Mouse (Mus musculus): ENCODE results near the gene Nsmce3. TPM values are rescaled to one million over a fixed set of nuclear protein-coding genes. Genes with fewer than 3 reads are reported as not detected.

The Nsmce3 gene
- polyA plus RNA-seq, 1 experiment from 2014 or later, result 9.9 TPM

DNA sequence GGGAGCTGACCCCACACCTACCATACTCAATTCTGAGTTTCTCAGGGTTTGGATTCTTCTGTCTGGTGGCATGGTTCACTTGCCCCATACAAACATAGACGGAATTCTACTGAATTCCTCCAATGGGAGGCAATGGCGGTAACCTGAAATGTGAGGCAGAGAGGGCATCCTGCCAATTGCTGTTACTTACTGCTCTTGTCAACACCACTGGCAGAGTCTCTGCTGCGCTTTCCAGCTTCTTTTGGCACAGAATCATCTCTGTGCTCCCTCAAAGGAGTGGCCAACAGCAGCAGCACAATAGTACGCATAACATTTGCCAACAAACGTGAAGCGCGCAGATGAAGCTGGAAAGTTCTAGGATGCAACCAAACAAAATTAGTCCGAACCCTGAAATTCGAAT, 17.1 kb upstream of the Nsmce3 start:
- no peaks in the 10 kb centered on the region for H3K36me3 ChIP-seq
- no peaks in the 10 kb centered on the region for H3K4me1 ChIP-seq
- no peak for ATAC-seq (ENCODE audit: low FRiP score, low read depth)
- no peak overlapping the region for H3K9ac ChIP-seq
- no peak overlapping the region for H3K27ac ChIP-seq
- H3K4me2 ChIP-seq (replicated peaks), result no peak overlapping the region
- 87% methylated on average over 9 of the region's 9 CpGs for WGBS
- H3K9me3 ChIP-seq, result no peaks in the 10 kb centered on the region
- H3K4me3 ChIP-seq, result no peak overlapping the region
- H3K27me3 ChIP-seq (replicated peaks), result no peaks in the 10 kb centered on the region

- Histone ChIP-seq H3K4me1 (no peaks in the 10 kb centered on the region), H3K4me2 (replicated peaks) (no peak overlapping the region), H3K9me3 (no peaks in the 10 kb centered on the region), H3K27ac (no peak overlapping the region), H3K27me3 (replicated peaks) (no peaks in the 10 kb centered on the region), H3K9ac (no peak overlapping the region), H3K4me3 (no peak overlapping the region), H3K36me3 (no peaks in the 10 kb centered on the region)
- 74% methylated on average over 11 of the region's 11 CpGs for WGBS
- no peak for ATAC-seq (ENCODE audit: low FRiP score, low read depth)
Measured at GRCm38 (mm10) chr7:64884187-64884862, 11.5 kb upstream of the Nsmce3 start.

DNA sequence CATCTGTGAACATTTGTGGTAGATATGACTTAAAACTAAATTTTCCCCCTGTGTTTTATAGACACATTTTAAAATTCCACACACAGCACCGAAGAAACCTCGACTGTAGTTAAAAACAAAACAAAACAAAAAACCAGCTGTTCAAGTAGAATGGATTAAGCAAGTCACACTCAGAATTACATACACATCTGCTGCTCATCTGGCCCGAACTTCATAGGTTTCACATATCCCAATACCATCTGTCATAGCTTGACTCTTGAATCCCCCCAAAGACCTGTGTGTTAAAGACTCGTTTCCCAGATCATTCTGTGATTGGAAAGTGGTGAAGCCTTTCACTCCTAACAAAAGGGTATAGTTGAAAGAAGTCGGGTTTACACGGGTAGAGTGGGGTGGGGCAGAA, 9.4 kb upstream of the Nsmce3 start:
- no peaks in the 10 kb centered on the region for H3K27me3 ChIP-seq (replicated peaks)
- no peaks in the 10 kb centered on the region for H3K36me3 ChIP-seq
- WGBS, result 73% methylated on average over 6 of the region's 6 CpGs
- no peak overlapping the region for H3K9ac ChIP-seq
- H3K4me2 ChIP-seq (replicated peaks), result no peak overlapping the region
- no peaks in the 10 kb centered on the region for H3K9me3 ChIP-seq
- ATAC-seq (ENCODE audit: low FRiP score, low read depth), result no peak
- no peaks in the 10 kb centered on the region for H3K4me1 ChIP-seq
- H3K4me3 ChIP-seq, result no peak overlapping the region
- H3K27ac ChIP-seq, result no peak overlapping the region

DNA sequence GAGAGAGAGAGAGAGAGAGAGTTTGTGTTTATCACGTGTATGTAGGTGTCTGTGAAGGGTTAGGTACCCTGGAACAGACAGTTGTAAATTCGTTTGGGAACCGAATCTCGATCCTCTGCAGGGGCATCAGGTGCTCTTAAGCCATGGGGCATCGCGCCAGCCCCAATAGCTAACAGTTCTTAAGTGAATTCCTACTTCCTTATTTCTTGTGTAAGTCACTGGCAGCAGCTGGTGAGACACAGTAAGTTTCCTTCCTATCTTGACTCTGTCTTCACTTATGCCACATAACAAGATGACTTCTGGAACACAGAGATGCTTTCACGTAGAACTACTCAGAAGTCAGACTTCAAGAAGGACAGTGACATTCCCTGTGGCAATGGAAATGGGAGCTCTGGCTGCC, 8.6 kb upstream of the Nsmce3 start:
- 80% methylated on average over 7 of the region's 7 CpGs for WGBS
- ATAC-seq (ENCODE audit: low FRiP score, low read depth), result no peak

DNA sequence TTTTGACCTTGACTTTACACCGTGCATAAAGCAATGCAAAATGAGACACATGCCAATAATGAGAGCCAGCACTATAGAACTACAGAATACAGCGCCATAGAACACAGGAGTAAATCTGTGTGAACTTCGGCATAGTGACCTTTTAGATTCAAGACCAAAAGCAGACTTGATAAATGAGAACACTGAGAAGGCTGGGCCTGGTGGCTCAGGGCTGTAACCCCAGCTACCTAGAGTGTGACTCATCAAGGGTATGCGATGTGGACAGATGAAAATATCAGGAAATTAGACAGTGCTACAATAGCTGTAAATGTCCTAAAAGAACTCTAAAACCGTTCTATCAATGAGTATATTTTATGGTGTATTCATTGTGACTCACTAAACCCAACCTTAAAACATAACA, 7.6 kb upstream of the Nsmce3 start:
- Histone ChIP-seq H3K4me2 (replicated peaks) (no peak overlapping the region), H3K4me3 (no peak overlapping the region), H3K36me3 (no peaks in the 10 kb centered on the region), H3K9ac (no peak overlapping the region), H3K9me3 (no peaks in the 10 kb centered on the region), H3K27me3 (replicated peaks) (no peaks in the 10 kb centered on the region), H3K4me1 (no peaks in the 10 kb centered on the region), H3K27ac (no peak overlapping the region)
- WGBS, result 89% methylated on average over 5 of the region's 5 CpGs
- ATAC-seq (ENCODE audit: low FRiP score, low read depth), result no peak

More for the DNA sequence above, 8.6 kb upstream of the Nsmce3 start:
- Histone ChIP-seq H3K4me2 (replicated peaks) (no peak overlapping the region), H3K27ac (no peak overlapping the region), H3K4me1 (no peaks in the 10 kb centered on the region), H3K4me3 (no peak overlapping the region), H3K27me3 (replicated peaks) (no peaks in the 10 kb centered on the region), H3K9ac (no peak overlapping the region), H3K36me3 (no peaks in the 10 kb centered on the region), H3K9me3 (no peaks in the 10 kb centered on the region)

- Histone ChIP-seq H3K9me3 (no peaks in the 10 kb centered on the region), H3K27ac (no peak overlapping the region)
Measured at GRCm38 (mm10) chr7:64874941-64875340, 2.1 kb upstream of the Nsmce3 start.

DNA sequence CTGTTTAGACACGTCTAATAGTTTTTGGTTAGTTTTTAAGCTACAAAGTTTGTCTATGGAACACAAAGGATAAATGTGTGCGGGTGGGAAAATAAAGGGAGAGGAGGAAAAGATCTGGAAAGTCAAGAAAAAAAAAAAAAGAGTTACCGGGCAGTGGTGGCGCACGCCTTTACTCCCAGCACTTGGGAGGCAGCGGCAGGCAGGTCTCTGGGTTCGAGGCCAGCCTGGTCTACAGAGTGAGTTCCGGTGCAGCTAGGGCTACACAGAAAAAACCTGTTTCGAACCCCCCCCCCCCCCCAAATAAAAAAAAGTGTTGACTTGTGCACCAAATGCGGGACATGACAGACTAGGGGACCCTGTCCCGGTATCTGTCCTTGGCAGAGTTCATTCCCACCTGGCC, 469 bp upstream of the Nsmce3 start:
- H3K9ac ChIP-seq, result 0 out of 2 replicates have a peak overlapping the region, but pooled peaks have one; percentile 38

More at GRCm38 (mm10) chr7:64874941-64875340, 2.1 kb upstream of the Nsmce3 start:
- Histone ChIP-seq H3K4me1 (peaks cover 13% of the 10 kb centered on the region), H3K4me3 (no peak overlapping the region), H3K9ac (no peak overlapping the region), H3K27me3 (replicated peaks) (no peaks in the 10 kb centered on the region), H3K36me3 (no peaks in the 10 kb centered on the region), H3K4me2 (replicated peaks) (no peak overlapping the region)
- no peak for ATAC-seq (ENCODE audit: low FRiP score, low read depth)
- 89% methylated on average over 4 of the region's 4 CpGs for WGBS

GRCm38 (mm10) chr7:64871987-64872742, 632 bp downstream of the Nsmce3 start:
- H3K9ac ChIP-seq, result peak overlapping the region; percentile 93
- peak overlapping the region; percentile 94 for H3K4me3 ChIP-seq
- H3K27ac ChIP-seq, result peak overlapping the region; percentile 89
- 1% methylated on average over 33 of the region's 33 CpGs for WGBS
- H3K4me2 ChIP-seq (replicated peaks), result peak overlapping the region; percentile 93
- peak; percentile 73 for ATAC-seq (ENCODE audit: low FRiP score, low read depth)
- H3K9me3 ChIP-seq, result no peaks in the 10 kb centered on the region
- H3K36me3 ChIP-seq, result no peaks in the 10 kb centered on the region
- peaks cover 18% of the 10 kb centered on the region for H3K4me1 ChIP-seq
- H3K27me3 ChIP-seq (replicated peaks), result no peaks in the 10 kb centered on the region

More for the DNA sequence above, 469 bp upstream of the Nsmce3 start:
- Histone ChIP-seq H3K9me3 (no peaks in the 10 kb centered on the region), H3K27me3 (replicated peaks) (no peaks in the 10 kb centered on the region), H3K4me1 (peaks cover 18% of the 10 kb centered on the region), H3K4me2 (replicated peaks) (peak overlapping the region; percentile 93), H3K36me3 (no peaks in the 10 kb centered on the region), H3K4me3 (peak overlapping the region; percentile 94), H3K27ac (peak overlapping the region; percentile 42; the same call in 1 of the 2 replicates)
- ATAC-seq (ENCODE audit: low FRiP score, low read depth), result peak; percentile 29
- 41% methylated on average over 11 of the region's 11 CpGs for WGBS

DNA sequence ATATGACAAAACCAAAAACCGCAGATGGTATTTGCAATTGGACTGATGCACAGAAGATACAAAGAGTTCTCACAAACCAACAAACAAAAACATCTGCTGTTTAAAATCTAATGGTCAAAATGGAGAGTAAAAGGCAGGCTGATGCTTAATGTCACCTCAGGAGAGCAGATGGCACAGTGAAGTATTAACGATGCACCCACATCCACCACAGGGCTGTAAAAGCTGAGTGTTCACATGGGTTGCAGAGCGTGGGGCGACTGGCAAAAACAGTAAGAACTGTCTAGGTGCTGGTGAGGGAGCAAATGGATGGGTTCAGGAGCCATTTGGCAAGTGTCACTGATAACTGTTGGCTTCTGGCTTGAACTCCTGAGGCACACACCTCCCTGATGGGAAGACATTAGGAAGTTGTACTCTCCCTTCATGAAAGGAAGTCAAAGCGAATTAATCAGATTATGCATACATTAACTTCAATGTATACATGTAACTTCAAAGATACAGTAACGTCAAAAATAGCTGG, 3.2 kb downstream of the Nsmce3 start:
- peak overlapping the region; percentile 93 for H3K4me2 ChIP-seq (replicated peaks)
- H3K27me3 ChIP-seq (replicated peaks), result no peaks in the 10 kb centered on the region
- H3K4me3 ChIP-seq, result no peak overlapping the region
- H3K27ac ChIP-seq, result no peak overlapping the region
- peaks cover 18% of the 10 kb centered on the region for H3K4me1 ChIP-seq
- no peaks in the 10 kb centered on the region for H3K36me3 ChIP-seq
- H3K9me3 ChIP-seq, result no peaks in the 10 kb centered on the region
- 79% methylated on average over 6 of the region's 6 CpGs for WGBS
- H3K9ac ChIP-seq, result no peak overlapping the region
- ATAC-seq (ENCODE audit: low FRiP score, low read depth), result no peak

DNA sequence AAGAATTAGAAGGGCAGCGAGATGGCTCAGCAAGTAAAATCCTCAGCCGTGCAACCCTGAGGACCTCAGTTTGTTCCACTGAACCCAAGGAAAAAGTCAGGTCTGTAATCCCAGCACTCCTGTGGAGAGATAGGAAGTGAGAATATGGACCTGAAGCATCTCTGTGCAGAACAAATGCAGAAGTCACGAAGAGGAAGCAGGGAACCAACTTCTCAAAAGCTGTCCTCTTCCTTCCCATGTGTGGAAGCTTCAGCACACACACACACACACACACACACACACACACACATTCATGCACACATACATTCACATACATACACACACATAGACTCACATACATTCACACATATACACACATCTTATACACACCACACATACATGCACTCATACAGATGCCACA, 9.3 kb downstream of the Nsmce3 start:
- Histone ChIP-seq H3K4me2 (replicated peaks) (no peak overlapping the region), H3K4me3 (no peak overlapping the region), H3K27ac (no peak overlapping the region), H3K4me1 (no peaks in the 10 kb centered on the region), H3K27me3 (replicated peaks) (no peaks in the 10 kb centered on the region), H3K9me3 (no peaks in the 10 kb centered on the region), H3K9ac (no peak overlapping the region), H3K36me3 (no peaks in the 10 kb centered on the region)
- no peak for ATAC-seq (ENCODE audit: low FRiP score, low read depth)
- WGBS, result 83% methylated on average over 3 of the region's 3 CpGs

GRCm38 (mm10) chr7:64862978-64863377, 9.8 kb downstream of the Nsmce3 start:
- Histone ChIP-seq H3K9me3 (no peaks in the 10 kb centered on the region), H3K4me1 (no peaks in the 10 kb centered on the region), H3K4me3 (no peak overlapping the region), H3K9ac (no peak overlapping the region), H3K36me3 (no peaks in the 10 kb centered on the region), H3K27ac (no peak overlapping the region), H3K27me3 (replicated peaks) (no peaks in the 10 kb centered on the region), H3K4me2 (replicated peaks) (no peak overlapping the region)
- no peak for ATAC-seq (ENCODE audit: low FRiP score, low read depth)
- WGBS, result 88% methylated on average over 3 of the region's 3 CpGs

DNA sequence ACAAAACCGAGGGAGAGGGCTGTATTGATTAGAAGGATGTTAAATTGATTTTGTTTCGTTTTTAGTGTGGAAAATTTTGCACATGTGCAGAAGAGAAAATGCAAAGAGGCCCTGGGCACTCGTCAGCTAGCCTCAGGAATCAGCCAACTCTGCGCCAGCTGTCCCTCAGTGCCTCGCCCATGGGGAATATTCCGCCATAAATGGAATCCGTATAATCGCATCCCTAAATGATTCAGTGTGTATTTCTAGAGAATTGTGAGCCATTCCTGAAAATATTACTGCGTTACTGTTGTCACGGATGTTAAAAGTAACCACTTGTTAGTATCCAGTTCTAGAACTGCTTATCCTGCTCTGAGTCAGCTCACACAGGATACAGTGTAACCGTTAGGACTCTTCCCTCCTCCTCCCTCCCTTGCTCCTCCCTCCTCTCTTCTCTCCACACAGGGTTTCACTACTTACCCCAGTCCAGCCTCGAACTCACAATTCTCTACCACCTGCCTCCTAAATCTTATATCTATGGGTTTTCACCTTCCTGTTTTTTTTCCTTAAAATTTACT, 16.2 kb downstream of the Nsmce3 start:
- H3K4me2 ChIP-seq (replicated peaks), result 0 out of 2 replicates have a peak overlapping the region, but pooled peaks have one; percentile 1
- no peak overlapping the region for H3K4me3 ChIP-seq
- H3K27me3 ChIP-seq (replicated peaks), result no peaks in the 10 kb centered on the region
- ATAC-seq (ENCODE audit: low FRiP score, low read depth), result no peak
- WGBS, result 74% methylated on average over 12 of the region's 12 CpGs
- H3K36me3 ChIP-seq, result no peaks in the 10 kb centered on the region
- H3K9me3 ChIP-seq, result no peaks in the 10 kb centered on the region
- H3K27ac ChIP-seq, result no peak overlapping the region
- H3K4me1 ChIP-seq, result peaks cover 4% of the 10 kb centered on the region; the same call in 1 of the 2 replicates
- H3K9ac ChIP-seq, result no peak overlapping the region
